Mouse (Mus musculus) limb, embryonic 11.5 days (tissue): ENCODE measurements at regions not wholly inside any gene's neighbourhood (a gene's known extent, or its start where the extent isn't known, plus 50 kb on each side); places are given as distances from the start of the nearest gene placed in this dataset.

Source experiments
- ATAC-seq: fragments of 200-750 bp; cut with Nextera tagmentation; 2 replicates; pipeline ENCODE4 v1.8.0; 2017; ENCODE audit warnings: low read depth; ENCODE audit not compliant: insufficient number of reproducible peaks, low FRiP score, low TSS enrichment
- DNase-seq: peaks from one replicate; pipeline ENCODE4 v3.0.0-alpha.2; 2015; ENCODE audit warnings: low spot score
- H3K27ac ChIP-seq: fragments of 300-500 bp; sonication (generic); replicated peaks from 2 replicates; pipeline ENCODE4 v1.5.1; 2014; ENCODE audit warnings: low read depth, mild to moderate bottlenecking, low read length
- H3K27me3 ChIP-seq: fragments of 300-500 bp; sonication (generic); 2 replicates; pipeline ENCODE4 v1.6.1; 2014; ENCODE audit warnings: mild to moderate bottlenecking, low read length, mixed read lengths; ENCODE audit not compliant: control insufficient read depth, insufficient read depth
- H3K36me3 ChIP-seq: fragments of 300-500 bp; sonication (generic); 2 replicates; pipeline ENCODE4 v1.6.1; 2014; ENCODE audit warnings: mild to moderate bottlenecking, low read length, moderate library complexity, mixed read lengths; ENCODE audit not compliant: control insufficient read depth, insufficient read depth
- H3K4me1 ChIP-seq: fragments of 300-500 bp; sonication (generic); 2 replicates; pipeline ENCODE4 v1.6.1; 2014; ENCODE audit warnings: low read length, mixed read lengths; ENCODE audit not compliant: control insufficient read depth, insufficient read depth
- H3K4me2 ChIP-seq: fragments of 300-500 bp; sonication (generic); 2 replicates; pipeline ENCODE4 v1.6.1; 2014; ENCODE audit warnings: low read depth, mild to moderate bottlenecking, moderate library complexity; ENCODE audit not compliant: severe bottlenecking
- H3K4me3 ChIP-seq: fragments of 300-500 bp; sonication (generic); 2 replicates; pipeline ENCODE4 v1.5.1; 2014; ENCODE audit warnings: low read depth, low read length
- H3K9ac ChIP-seq: fragments of 300-500 bp; sonication (generic); 2 replicates; pipeline ENCODE4 v1.6.1; 2014; ENCODE audit warnings: mild to moderate bottlenecking, low read length
- H3K9me3 ChIP-seq: fragments of 300-500 bp; sonication (generic); 2 replicates; pipeline ENCODE4 v1.6.1; 2016; ENCODE audit warnings: low read length; ENCODE audit not compliant: control insufficient read depth
- WGBS: fragments of 180-500 bp; shearing (Covaris S2); extraction: QIAGEN DNeasy Blood & Tissue Kit; methylation state at CpG from one replicate; pipeline ENCODE4 v1.1.7; 2014; 5-methylcytosine and 5-hydroxymethylcytosine counted together

DNA sequence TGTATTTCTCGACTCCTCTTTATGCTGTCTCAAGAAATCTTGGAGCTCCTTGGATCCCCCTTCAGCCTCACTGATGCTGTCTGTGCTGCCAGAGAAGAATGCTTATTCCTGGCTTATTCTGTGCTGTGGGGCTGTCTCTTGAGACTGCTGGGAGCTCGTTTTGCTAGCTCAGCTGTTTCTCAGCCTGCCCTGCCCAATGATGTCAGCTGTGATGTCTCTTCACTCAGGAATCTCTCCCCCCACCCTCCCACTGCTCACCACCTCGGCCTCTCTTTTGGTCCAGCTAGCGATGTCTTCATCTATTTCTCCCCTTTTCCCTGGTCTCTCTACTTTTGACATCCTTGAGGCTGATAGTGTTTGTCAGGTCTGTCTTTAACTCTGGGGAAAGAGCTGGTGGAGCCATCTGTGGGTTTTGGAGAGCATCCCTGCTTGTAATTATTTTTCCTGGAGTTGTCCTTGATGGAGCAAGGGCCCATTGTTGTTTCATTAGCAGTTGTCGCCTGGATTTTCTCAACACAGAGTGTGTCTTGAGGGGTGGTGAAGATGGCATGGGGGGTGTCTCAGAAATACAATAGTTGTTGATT lies 214.1 kb downstream of the En1 start:
- Histone ChIP-seq H3K36me3 (no peaks in the 10 kb centered on the region), H3K27ac (no peak overlapping the region), H3K9me3 (no peaks in the 10 kb centered on the region), H3K9ac (no peak overlapping the region), H3K4me2 (no peak overlapping the region), H3K27me3 (no peaks in the 10 kb centered on the region), H3K4me3 (no peak overlapping the region), H3K4me1 (no peaks in the 10 kb centered on the region)
- DNase-seq (no peak), ATAC-seq (no peak)
- 64% methylated on average over 5 of the region's 5 CpGs for WGBS

GRCm38 (mm10) chr1:120817563-120817962 lies 215.3 kb downstream of the En1 start:
- Histone ChIP-seq H3K9me3 (no peaks in the 10 kb centered on the region), H3K27me3 (no peaks in the 10 kb centered on the region), H3K36me3 (no peaks in the 10 kb centered on the region), H3K27ac (no peak overlapping the region), H3K9ac (no peak overlapping the region), H3K4me3 (no peak overlapping the region), H3K4me1 (no peaks in the 10 kb centered on the region), H3K4me2 (no peak overlapping the region)
- 26% methylated on average over 1 of the region's 1 CpGs for WGBS
- ATAC-seq: no peak
- DNase-seq: no peak

DNA sequence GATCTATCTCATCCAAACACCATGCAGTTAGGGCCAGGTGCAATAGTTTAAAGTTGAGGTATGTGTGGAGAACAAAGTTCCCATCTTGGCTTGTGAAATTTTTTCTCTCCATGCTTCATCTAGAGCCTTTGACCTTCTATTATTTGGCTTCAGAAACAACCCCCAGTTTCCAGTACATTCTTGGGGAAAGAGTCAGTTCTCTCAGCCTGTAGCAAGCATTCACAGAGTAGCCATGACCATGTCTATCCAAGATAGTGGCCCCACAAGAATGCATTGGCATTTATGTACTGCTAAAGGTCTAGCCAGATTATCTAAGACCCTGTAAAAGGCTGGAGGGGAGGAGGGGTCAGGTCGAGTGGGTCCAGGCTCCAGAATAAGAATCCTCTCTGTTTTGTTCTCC lies 229.8 kb downstream of the En1 start:
- Histone ChIP-seq H3K27ac (no peak overlapping the region), H3K4me2 (no peak overlapping the region), H3K27me3 (no peaks in the 10 kb centered on the region), H3K9ac (no peak overlapping the region), H3K9me3 (no peaks in the 10 kb centered on the region), H3K4me1 (no peaks in the 10 kb centered on the region), H3K36me3 (no peaks in the 10 kb centered on the region), H3K4me3 (no peak overlapping the region)
- WGBS: 77% methylated on average over 1 of the region's 1 CpGs
- DNase-seq (no peak), ATAC-seq (no peak)

DNA sequence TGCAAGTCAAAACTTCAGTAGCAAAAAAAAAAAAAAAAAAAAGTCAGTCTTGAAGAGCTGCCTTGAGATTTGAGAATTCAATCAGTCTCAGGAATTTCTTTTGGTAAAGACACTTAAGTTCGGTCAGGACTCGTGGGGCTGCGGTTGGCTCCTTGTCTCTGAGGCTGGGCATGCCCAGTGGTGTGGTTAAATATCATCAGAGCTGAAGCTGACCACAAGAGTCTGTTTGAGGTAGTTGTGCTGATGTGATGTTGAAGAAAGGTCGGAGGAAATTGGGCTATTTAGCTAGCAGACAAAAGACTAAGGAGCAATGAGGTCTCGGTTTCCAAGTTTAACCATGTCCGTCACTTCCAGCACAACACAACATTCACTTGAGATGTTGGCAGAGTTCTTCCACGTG lies 240.4 kb downstream of the En1 start:
- Histone ChIP-seq H3K9ac (no peak overlapping the region), H3K4me2 (no peak overlapping the region), H3K9me3 (no peaks in the 10 kb centered on the region), H3K27me3 (no peaks in the 10 kb centered on the region), H3K4me3 (no peak overlapping the region), H3K4me1 (no peaks in the 10 kb centered on the region), H3K27ac (no peak overlapping the region), H3K36me3 (no peaks in the 10 kb centered on the region)
- WGBS: 64% methylated on average over 7 of the region's 7 CpGs
- ATAC-seq: no peak
- DNase-seq: no peak

DNA sequence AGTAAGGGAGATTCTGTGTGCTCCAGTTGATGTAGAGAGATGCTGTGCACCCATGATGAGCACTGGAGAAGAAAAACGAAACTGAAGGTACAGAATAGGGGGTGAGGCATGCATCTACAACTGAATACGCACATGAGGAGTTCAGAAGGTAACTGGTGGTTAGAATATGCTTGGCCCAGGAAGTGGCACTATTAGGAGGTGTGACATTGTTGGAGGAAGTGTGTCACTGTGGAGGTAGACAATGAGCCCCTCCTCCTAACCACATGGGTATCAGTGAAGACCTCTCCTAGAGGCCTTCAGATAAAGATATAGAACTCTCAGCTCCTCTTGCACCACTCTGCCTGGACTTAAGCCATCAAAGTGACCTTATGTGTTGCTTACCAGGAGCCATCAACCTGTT lies 243.9 kb downstream of the En1 start:
- no peaks in the 10 kb centered on the region for H3K4me1 ChIP-seq
- no peaks in the 10 kb centered on the region for H3K9me3 ChIP-seq
- no peaks in the 10 kb centered on the region for H3K36me3 ChIP-seq
- H3K4me3 ChIP-seq: no peak overlapping the region
- H3K27ac ChIP-seq: no peak overlapping the region
- WGBS: 79% methylated on average over 2 of the region's 2 CpGs
- H3K4me2 ChIP-seq: no peak overlapping the region
- no peak overlapping the region for H3K9ac ChIP-seq
- ATAC-seq (no peak), DNase-seq (no peak)
- H3K27me3 ChIP-seq: no peaks in the 10 kb centered on the region

DNA sequence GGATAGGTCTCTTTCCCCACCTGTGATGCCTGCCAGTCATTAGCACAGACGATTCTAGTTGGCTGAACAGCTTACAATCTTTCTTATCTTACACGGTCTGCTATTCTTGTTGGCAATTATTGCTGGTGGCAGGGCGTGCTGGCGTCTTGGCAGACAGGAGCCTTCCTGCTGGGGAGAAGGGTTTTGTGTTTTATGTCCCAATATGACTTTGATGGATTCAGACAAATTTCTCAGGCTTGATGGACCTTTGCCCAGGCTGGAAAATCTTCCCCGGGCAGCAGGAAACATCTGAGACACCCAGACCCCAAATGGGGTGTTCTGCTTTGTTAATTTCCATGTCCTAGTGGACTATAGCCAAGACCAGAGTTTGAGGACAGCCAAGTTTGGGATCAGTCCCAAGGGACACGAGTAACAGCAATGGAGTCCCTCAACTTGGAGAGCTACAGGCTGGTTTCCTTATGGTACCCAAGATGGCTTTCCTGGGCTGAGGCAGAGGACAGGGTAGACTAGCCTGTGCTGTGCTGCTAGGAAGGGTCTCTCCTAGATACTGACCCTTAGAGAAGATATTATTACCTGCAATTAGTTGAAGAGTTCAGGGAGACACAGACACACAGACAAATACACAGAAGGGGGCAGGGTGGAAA lies 249.8 kb downstream of the En1 start:
- 73% methylated on average over 6 of the region's 6 CpGs for WGBS
- no peaks in the 10 kb centered on the region for H3K27me3 ChIP-seq
- H3K9me3 ChIP-seq: no peaks in the 10 kb centered on the region
- H3K9ac ChIP-seq: no peak overlapping the region
- no peak overlapping the region for H3K4me3 ChIP-seq
- ATAC-seq (no peak), DNase-seq (no peak)
- H3K4me2 ChIP-seq: no peak overlapping the region
- no peaks in the 10 kb centered on the region for H3K4me1 ChIP-seq
- no peaks in the 10 kb centered on the region for H3K36me3 ChIP-seq
- no peak overlapping the region for H3K27ac ChIP-seq

GRCm38 (mm10) chr1:120857566-120857965 lies 255.3 kb downstream of the En1 start:
- no peaks in the 10 kb centered on the region for H3K9me3 ChIP-seq
- no peak overlapping the region for H3K27ac ChIP-seq
- 56% methylated on average over 5 of the region's 5 CpGs for WGBS
- DNase-seq (no peak), ATAC-seq (no peak)
- H3K36me3 ChIP-seq: no peaks in the 10 kb centered on the region
- no peak overlapping the region for H3K9ac ChIP-seq
- H3K27me3 ChIP-seq: no peaks in the 10 kb centered on the region
- H3K4me1 ChIP-seq: peaks cover 4% of the 10 kb centered on the region; the same call in 1 of the 2 replicates
- no peak overlapping the region for H3K4me2 ChIP-seq
- no peak overlapping the region for H3K4me3 ChIP-seq

- Histone ChIP-seq H3K9ac (no peak overlapping the region), H3K27ac (no peak overlapping the region), H3K36me3 (no peaks in the 10 kb centered on the region), H3K4me1 (peaks cover 4% of the 10 kb centered on the region; the same call in 1 of the 2 replicates), H3K9me3 (no peaks in the 10 kb centered on the region), H3K27me3 (no peaks in the 10 kb centered on the region), H3K4me2 (no peak overlapping the region), H3K4me3 (no peak overlapping the region)
- 0 out of 2 replicates have a peak, but pooled peaks have one; percentile 26 for ATAC-seq
- WGBS: 6% methylated on average over 5 of the region's 5 CpGs
- peak; percentile 34 for DNase-seq
These were observed 257.3 kb downstream of the En1 start for GRCm38 (mm10) chr1:120859546-120859945.

GRCm38 (mm10) chr1:120872554-120872953 lies 270.3 kb downstream of the En1 start:
- Histone ChIP-seq H3K36me3 (no peaks in the 10 kb centered on the region), H3K4me1 (no peaks in the 10 kb centered on the region), H3K4me2 (no peak overlapping the region), H3K27me3 (no peaks in the 10 kb centered on the region), H3K9ac (no peak overlapping the region), H3K9me3 (no peaks in the 10 kb centered on the region), H3K4me3 (no peak overlapping the region), H3K27ac (no peak overlapping the region)
- DNase-seq (no peak), ATAC-seq (no peak)
- 81% methylated on average over 7 of the region's 7 CpGs for WGBS
